Mouse (Mus musculus): ENCODE results near the gene Stx6. TPM values are rescaled to one million over a fixed set of nuclear protein-coding genes. Genes with fewer than 3 reads are reported as not detected.

Gene Stx6
- polyA plus RNA-seq, 1 experiment from 2014 or later: 62.8 TPM

- Histone ChIP-seq H3K4me2 (no peak overlapping the region), H3K9ac (ENCODE audit: low read depth, low read length) (no peak overlapping the region), H3K9me3 (replicated peaks; ENCODE audit: control insufficient read depth, low read length) (no peaks in the 10 kb centered on the region), H3K36me3 (ENCODE audit: control insufficient read depth, insufficient read depth, low read length) (peaks cover 8% of the 10 kb centered on the region), H3K4me1 (ENCODE audit: control insufficient read depth, insufficient read depth, low read length) (peaks cover 17% of the 10 kb centered on the region), H3K27ac (ENCODE audit: low read depth, low read length) (no peak overlapping the region), H3K4me3 (ENCODE audit: low read depth, low read length) (no peak overlapping the region), H3K27me3 (ENCODE audit: control insufficient read depth, insufficient read depth, low read length) (no peaks in the 10 kb centered on the region)
- no peak for ATAC-seq (replicated peaks; ENCODE audit: insufficient number of reproducible peaks, low FRiP score, low TSS enrichment)
- 79% methylated on average over 6 of the region's 6 CpGs for WGBS (ENCODE audit: insufficient replicate concordance)
Measured at GRCm38 (mm10) chr1:155223036-155223435, 64.5 kb downstream of the Stx6 start.

- Histone ChIP-seq H3K27ac (ENCODE audit: low read depth, low read length) (no peak overlapping the region), H3K27me3 (ENCODE audit: control insufficient read depth, insufficient read depth, low read length) (no peaks in the 10 kb centered on the region), H3K9me3 (replicated peaks; ENCODE audit: control insufficient read depth, low read length) (no peaks in the 10 kb centered on the region), H3K9ac (ENCODE audit: low read depth, low read length) (peak overlapping the region; percentile 56), H3K4me3 (ENCODE audit: low read depth, low read length) (no peak overlapping the region), H3K36me3 (ENCODE audit: control insufficient read depth, insufficient read depth, low read length) (peaks cover 8% of the 10 kb centered on the region), H3K4me2 (peak overlapping the region; percentile 47), H3K4me1 (ENCODE audit: control insufficient read depth, insufficient read depth, low read length) (peaks cover 17% of the 10 kb centered on the region)
- WGBS (ENCODE audit: insufficient replicate concordance): 18% methylated on average over 16 of the region's 16 CpGs
- ATAC-seq (replicated peaks; ENCODE audit: insufficient number of reproducible peaks, low FRiP score, low TSS enrichment): 0 out of 2 replicates have a peak, but pooled peaks have one; percentile 23
Measured at GRCm38 (mm10) chr1:155223849-155224554, 65.5 kb downstream of the Stx6 start.

GRCm38 (mm10) chr1:155229464-155230411, 71.2 kb downstream of the Stx6 start:
- peaks cover 37% of the 10 kb centered on the region for H3K4me1 ChIP-seq (ENCODE audit: control insufficient read depth, insufficient read depth, low read length)
- H3K9ac ChIP-seq (ENCODE audit: low read depth, low read length): peak overlapping the region; percentile 17; the same call in 1 of the 2 replicates
- H3K36me3 ChIP-seq (ENCODE audit: control insufficient read depth, insufficient read depth, low read length): peaks cover 8% of the 10 kb centered on the region
- WGBS (ENCODE audit: insufficient replicate concordance): 28% methylated on average over 14 of the region's 14 CpGs
- no peaks in the 10 kb centered on the region for H3K27me3 ChIP-seq (ENCODE audit: control insufficient read depth, insufficient read depth, low read length)
- peak overlapping the region; percentile 68 for H3K27ac ChIP-seq (ENCODE audit: low read depth, low read length)
- no peak overlapping the region for H3K4me2 ChIP-seq
- no peak overlapping the region for H3K4me3 ChIP-seq (ENCODE audit: low read depth, low read length)
- no peak for ATAC-seq (replicated peaks; ENCODE audit: insufficient number of reproducible peaks, low FRiP score, low TSS enrichment)
- no peaks in the 10 kb centered on the region for H3K9me3 ChIP-seq (replicated peaks; ENCODE audit: control insufficient read depth, low read length)

GRCm38 (mm10) chr1:155232385-155232784, 73.9 kb downstream of the Stx6 start:
- Histone ChIP-seq H3K4me2 (no peak overlapping the region), H3K9me3 (replicated peaks; ENCODE audit: control insufficient read depth, low read length) (no peaks in the 10 kb centered on the region), H3K27ac (ENCODE audit: low read depth, low read length) (no peak overlapping the region), H3K9ac (ENCODE audit: low read depth, low read length) (peak overlapping the region; percentile 39; the same call in 1 of the 2 replicates), H3K36me3 (ENCODE audit: control insufficient read depth, insufficient read depth, low read length) (no peaks in the 10 kb centered on the region; the same call in 1 of the 2 replicates), H3K27me3 (ENCODE audit: control insufficient read depth, insufficient read depth, low read length) (no peaks in the 10 kb centered on the region), H3K4me3 (ENCODE audit: low read depth, low read length) (no peak overlapping the region), H3K4me1 (ENCODE audit: control insufficient read depth, insufficient read depth, low read length) (peaks cover 58% of the 10 kb centered on the region)
- no peak for ATAC-seq (replicated peaks; ENCODE audit: insufficient number of reproducible peaks, low FRiP score, low TSS enrichment)
- WGBS (ENCODE audit: insufficient replicate concordance): 78% methylated on average over 12 of the region's 12 CpGs

- Histone ChIP-seq H3K27ac (ENCODE audit: low read depth, low read length) (peak overlapping the region; percentile 29; the same call in 1 of the 2 replicates), H3K4me3 (ENCODE audit: low read depth, low read length) (no peak overlapping the region), H3K27me3 (ENCODE audit: control insufficient read depth, insufficient read depth, low read length) (no peaks in the 10 kb centered on the region), H3K4me2 (no peak overlapping the region; the same call in 1 of the 2 replicates), H3K36me3 (ENCODE audit: control insufficient read depth, insufficient read depth, low read length) (no peaks in the 10 kb centered on the region), H3K9me3 (replicated peaks; ENCODE audit: control insufficient read depth, low read length) (no peaks in the 10 kb centered on the region), H3K9ac (ENCODE audit: low read depth, low read length) (peak overlapping the region; percentile 39; the same call in 1 of the 2 replicates), H3K4me1 (ENCODE audit: control insufficient read depth, insufficient read depth, low read length) (peaks cover 62% of the 10 kb centered on the region)
- no peak for ATAC-seq (replicated peaks; ENCODE audit: insufficient number of reproducible peaks, low FRiP score, low TSS enrichment)
- WGBS (ENCODE audit: insufficient replicate concordance): 80% methylated on average over 6 of the region's 6 CpGs
Measured at GRCm38 (mm10) chr1:155232786-155233185, 74.3 kb downstream of the Stx6 start.

GRCm38 (mm10) chr1:155233378-155233777, 74.9 kb downstream of the Stx6 start:
- H3K27ac ChIP-seq (ENCODE audit: low read depth, low read length): peak overlapping the region; percentile 92
- no peaks in the 10 kb centered on the region for H3K27me3 ChIP-seq (ENCODE audit: control insufficient read depth, insufficient read depth, low read length)
- H3K36me3 ChIP-seq (ENCODE audit: control insufficient read depth, insufficient read depth, low read length): no peaks in the 10 kb centered on the region
- H3K9me3 ChIP-seq (replicated peaks; ENCODE audit: control insufficient read depth, low read length): no peaks in the 10 kb centered on the region
- no peak overlapping the region for H3K9ac ChIP-seq (ENCODE audit: low read depth, low read length)
- no peak overlapping the region for H3K4me2 ChIP-seq
- H3K4me3 ChIP-seq (ENCODE audit: low read depth, low read length): no peak overlapping the region
- 72% methylated on average over 9 of the region's 9 CpGs for WGBS (ENCODE audit: insufficient replicate concordance)
- peaks cover 66% of the 10 kb centered on the region for H3K4me1 ChIP-seq (ENCODE audit: control insufficient read depth, insufficient read depth, low read length)
- no peak for ATAC-seq (replicated peaks; ENCODE audit: insufficient number of reproducible peaks, low FRiP score, low TSS enrichment)

GRCm38 (mm10) chr1:155233931-155234607, 75.6 kb downstream of the Stx6 start:
- Histone ChIP-seq H3K27me3 (ENCODE audit: control insufficient read depth, insufficient read depth, low read length) (no peaks in the 10 kb centered on the region), H3K36me3 (ENCODE audit: control insufficient read depth, insufficient read depth, low read length) (no peaks in the 10 kb centered on the region), H3K9ac (ENCODE audit: low read depth, low read length) (peak overlapping the region; percentile 29), H3K4me1 (ENCODE audit: control insufficient read depth, insufficient read depth, low read length) (peaks cover 66% of the 10 kb centered on the region), H3K9me3 (replicated peaks; ENCODE audit: control insufficient read depth, low read length) (no peaks in the 10 kb centered on the region), H3K4me2 (peak overlapping the region; percentile 44), H3K4me3 (ENCODE audit: low read depth, low read length) (no peak overlapping the region), H3K27ac (ENCODE audit: low read depth, low read length) (peak overlapping the region; percentile 92)
- WGBS (ENCODE audit: insufficient replicate concordance): 26% methylated on average over 14 of the region's 14 CpGs
- no peak for ATAC-seq (replicated peaks; ENCODE audit: insufficient number of reproducible peaks, low FRiP score, low TSS enrichment)

- no peak for ATAC-seq (replicated peaks; ENCODE audit: insufficient number of reproducible peaks, low FRiP score, low TSS enrichment)
- no peak overlapping the region for H3K9ac ChIP-seq (ENCODE audit: low read depth, low read length)
- no peaks in the 10 kb centered on the region for H3K27me3 ChIP-seq (ENCODE audit: control insufficient read depth, insufficient read depth, low read length)
- peaks cover under 1% of the 10 kb centered on the region; the same call in 1 of the 2 replicates for H3K36me3 ChIP-seq (ENCODE audit: control insufficient read depth, insufficient read depth, low read length)
- no peak overlapping the region for H3K4me2 ChIP-seq
- peak overlapping the region; percentile 92; the same call in 1 of the 2 replicates for H3K27ac ChIP-seq (ENCODE audit: low read depth, low read length)
- no peaks in the 10 kb centered on the region for H3K9me3 ChIP-seq (replicated peaks; ENCODE audit: control insufficient read depth, low read length)
- no peak overlapping the region for H3K4me3 ChIP-seq (ENCODE audit: low read depth, low read length)
- WGBS (ENCODE audit: insufficient replicate concordance): 25% methylated on average over 2 of the region's 2 CpGs
- H3K4me1 ChIP-seq (ENCODE audit: control insufficient read depth, insufficient read depth, low read length): peaks cover 54% of the 10 kb centered on the region
Measured at GRCm38 (mm10) chr1:155235641-155236040, 77.1 kb downstream of the Stx6 start.
